Mouse (Mus musculus) ovary, postnatal 36 days (tissue): ENCODE measurements around the gene Ppp1r3a.
"Not testable (repeated sequence)": the region's sequence is repeated elsewhere in the genome, so short reads cannot be mapped to it uniquely, and the experiment has no call there.

Experiments used
- DNase-seq: peaks from one replicate; pipeline ENCODE4 v3.0.0; 2022; ENCODE audit warnings: low spot score, mixed read lengths

The Ppp1r3a gene

DNA sequence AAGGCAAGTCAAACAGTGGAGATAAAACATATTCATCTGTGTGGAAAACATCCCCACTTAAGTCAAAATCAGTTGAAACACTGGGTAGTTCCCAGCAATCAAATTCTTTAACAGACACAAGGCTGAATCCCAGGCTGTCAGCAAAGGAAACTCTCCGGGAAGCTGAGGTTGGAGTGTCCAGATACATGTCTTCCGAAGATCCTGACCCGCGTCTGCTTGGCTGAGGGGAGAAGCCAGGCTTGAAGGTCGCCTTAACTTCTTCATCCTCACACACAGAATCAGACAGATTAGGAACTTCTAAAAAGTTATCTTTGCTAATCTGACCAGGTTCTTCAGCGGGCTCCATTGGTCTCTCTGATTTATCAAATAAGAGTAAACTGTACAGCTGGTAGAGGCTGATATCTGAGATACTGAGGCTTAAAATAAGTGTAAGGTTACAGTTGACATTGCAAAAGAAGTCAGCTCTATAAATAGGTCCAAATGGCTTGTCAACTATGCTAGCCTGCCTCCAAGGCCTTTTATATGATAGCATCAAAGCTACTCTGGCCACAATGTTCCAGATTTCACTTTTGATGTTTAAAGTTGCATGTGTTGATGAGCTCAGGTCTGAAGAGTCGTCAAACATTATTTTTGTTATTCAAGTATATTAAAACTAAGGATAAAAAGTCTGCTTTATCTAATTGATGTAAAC, at the start of gene Ppp1r3a:
Gene Ppp1r3a, minus strand, starts transcription at position 374 of the 691 bp plus-strand sequence.
- DNase-seq = no peak

DNA sequence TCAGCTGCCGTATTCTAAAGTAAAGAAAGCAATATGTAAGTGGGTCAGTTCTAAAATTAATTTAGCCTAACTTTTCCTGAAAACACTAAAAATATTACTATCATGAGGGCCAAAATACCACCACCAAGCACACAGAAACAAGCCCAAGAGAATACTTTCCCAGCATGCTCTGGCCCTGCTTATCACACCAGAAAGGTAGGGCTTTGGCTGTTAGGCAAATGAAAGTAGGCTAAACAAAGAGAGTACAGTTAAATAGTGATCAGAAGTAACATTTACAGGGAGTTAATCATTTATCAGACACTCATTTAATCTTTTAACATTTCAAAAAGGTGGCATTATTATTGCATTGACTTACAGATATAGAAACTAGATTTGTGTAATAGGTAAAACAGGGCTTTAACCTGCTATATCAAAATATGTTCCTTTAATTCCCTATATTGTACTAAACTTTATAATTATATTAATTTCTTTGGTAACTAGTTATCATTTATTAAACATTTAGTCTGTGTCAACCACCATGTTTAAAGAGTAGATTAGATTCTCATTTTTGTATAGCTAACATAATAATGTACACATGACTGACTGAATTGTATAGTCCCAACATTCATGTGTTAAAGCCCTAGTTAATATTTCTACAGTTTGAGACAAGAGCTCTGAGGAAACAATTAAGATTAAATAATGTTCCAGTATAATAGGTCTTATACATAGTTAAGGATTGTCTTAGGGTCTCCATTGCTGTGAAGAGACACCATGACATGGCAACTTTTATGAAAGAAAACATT, 32.3 kb upstream of the Ppp1r3a start:
- no peak for DNase-seq

DNA sequence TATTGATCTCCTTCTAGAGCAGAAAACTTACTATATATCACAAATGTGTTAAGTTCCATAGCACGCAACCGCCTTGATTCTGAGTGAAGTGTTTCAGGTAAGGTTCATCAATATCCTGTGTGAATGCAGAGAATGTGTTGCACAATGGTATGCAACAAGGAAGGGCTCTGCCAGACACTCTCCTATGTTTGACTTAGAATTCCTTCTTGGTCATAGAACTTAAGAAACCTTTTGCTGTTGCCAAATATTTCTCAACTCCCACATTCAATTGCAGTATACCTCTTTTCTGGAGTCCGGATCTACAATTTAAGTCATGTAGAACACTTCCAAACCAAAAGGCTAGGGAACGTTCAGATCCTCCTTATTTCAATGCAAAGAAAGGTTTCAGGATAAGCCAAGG, 22.8 kb upstream of the Ppp1r3a start:
- no peak for DNase-seq

DNA sequence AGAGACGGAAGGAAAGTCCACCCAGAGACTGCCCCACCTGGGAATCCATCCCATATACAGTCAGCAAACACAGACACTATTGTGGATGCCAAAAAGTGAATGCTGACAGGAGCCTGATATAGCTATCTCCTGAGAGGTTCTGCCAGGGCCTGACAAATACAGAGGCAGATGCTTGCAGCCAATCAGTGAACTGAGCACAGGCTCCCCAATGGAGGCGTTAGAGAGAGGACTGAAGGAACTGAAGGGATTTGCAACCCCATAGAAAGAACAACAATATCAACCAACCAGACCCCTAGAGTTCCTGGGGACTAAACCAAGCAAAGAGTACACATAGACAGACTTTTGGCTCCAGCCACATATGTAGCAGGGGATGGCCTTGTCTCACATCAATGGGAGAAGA, 16.6 kb upstream of the Ppp1r3a start:
- DNase-seq = no peak

DNA sequence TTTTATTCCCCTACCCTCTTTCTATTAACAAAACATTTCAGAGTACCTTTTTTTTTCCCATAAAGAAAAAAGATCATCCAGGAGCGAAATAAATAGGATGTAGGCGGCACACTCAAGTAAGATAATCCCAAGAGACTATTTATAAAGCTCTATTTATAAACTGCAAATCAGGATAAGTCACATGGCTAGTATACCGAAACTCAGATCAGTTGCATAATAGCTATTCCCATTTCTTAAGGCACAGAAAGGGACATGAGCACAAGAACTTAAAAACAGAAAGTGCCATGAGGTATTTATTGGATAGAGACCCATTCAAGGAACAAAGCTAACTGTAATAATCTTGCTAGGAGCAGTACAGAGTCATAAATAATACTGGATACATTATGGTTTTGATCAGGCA, 2.4 kb upstream of the Ppp1r3a start:
- no peak for DNase-seq

DNA sequence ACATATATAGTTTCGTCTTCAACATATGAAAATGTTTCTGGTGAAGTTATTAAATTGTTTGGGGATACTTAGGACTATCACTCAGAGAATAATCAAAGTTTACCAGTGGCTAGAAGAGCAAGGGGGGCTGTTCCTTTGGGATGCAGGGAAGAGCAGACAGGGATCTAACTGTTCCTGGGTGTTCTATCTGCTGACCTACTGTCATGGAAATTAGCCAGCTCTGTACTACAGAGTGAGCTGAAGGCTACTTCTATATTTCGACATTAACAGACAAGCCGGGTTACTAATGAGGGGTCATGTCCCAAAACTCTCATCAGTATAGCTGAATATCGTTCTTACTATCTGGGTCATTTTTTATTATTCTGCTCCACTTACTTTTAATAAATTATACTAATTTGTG, 1.6 kb downstream of the Ppp1r3a start:
- no peak for DNase-seq

DNA sequence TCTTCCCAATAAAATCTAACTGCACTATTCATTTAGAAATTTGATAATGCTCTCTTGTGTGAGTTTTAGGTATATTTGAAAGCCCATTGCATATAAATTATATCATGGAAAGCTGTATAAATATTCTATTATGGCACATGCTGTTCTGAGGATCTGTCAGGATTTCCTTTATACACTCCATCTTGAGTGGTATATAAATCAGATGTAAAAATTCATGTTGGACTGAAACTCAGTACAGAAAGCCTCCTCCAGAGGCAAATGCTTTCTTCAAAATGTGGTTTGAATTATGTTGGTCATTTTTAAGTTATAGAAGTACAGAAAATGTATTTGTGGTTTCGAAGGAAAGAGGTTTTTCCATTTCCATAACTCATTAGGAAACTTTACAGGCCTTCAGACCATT, 2.9 kb downstream of the Ppp1r3a start:
- no peak for DNase-seq

DNA sequence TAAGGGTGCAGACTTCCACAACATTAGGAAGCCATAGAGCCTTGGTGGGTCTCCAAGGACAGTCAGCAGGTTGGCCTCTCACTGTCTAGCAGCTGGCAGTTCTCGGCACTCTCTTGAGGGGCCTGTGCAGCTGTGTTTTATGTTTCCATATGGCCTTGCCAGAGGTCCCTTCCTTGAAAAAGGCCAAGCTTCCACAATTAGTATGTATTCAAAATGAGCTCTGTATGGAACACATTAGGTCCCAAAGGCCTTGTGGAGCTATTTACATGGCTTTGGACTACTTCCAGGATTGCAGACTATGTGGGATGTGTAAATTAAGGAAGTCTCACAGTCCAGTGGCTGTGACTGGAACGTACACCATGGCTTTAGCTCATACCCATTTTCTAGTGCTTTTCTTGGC, 8.1 kb downstream of the Ppp1r3a start:
- DNase-seq = no peak

DNA sequence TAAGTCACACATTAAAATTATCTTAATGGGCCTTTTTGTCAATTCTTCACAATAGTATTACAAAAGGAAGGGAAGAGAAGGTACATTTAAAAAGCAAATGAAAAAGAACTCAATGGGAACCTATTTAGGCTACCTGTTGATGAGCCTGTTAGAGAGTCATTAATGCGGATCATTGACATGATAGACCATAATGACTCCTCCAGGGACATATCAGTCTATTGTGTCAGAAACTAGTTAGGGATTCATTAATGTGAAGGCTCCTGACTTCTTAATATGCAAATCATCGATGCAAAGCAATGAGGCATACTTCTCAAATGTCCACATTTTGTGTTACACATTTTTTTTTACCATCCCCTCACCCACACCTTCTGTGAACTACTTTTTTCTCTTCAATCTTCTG, 19.1 kb downstream of the Ppp1r3a start:
- DNase-seq = no peak

DNA sequence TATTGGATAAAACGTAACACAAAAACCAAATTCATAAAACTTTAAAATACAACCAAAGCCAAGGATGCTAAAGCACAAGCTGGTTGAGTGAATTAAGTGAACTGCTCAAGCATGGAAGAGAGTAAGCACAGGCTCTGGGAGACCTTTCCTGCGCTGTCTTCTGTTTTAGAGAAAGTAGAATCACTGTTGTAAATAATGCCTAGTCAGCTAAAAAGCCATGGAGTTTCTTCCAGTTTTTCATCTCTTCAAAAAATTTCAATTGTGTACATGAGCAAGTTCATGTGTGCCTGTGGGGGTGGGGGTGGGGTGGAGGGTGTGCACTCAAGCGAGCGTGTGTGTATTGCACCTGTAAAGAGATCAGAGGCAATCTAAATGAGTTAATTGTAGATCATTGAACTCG, 24.1 kb downstream of the Ppp1r3a start:
- DNase-seq = no peak

DNA sequence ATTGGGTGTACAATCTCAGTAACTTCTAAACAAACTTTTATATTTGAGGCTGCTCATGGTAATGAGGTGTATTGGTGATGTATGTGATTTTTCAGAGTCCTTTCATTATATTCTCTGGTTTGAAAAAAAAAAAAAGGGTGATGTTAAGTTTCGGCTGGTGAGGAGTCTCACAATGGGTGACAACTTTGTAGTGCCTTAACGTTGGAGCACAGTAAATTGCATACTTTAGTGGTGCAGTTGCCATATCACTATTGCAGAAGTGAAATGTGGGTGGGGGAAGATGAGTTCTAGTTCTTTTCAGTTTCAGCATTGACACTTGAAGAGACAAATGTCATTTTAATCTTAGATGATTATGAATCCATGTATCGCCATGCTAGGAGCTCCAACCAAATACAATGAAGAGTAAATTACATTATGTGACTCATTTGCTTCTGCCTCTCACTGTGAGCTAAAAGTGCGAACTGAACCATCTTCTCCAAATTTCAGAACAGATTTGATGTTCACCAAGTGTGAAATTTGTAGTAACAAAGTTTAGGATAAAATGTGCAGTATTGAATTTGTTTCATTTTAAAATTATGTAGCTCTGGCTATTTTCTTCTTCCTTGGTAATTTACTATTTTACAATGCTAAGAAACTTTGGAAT, 34.2 kb downstream of the Ppp1r3a start:
- no peak for DNase-seq

DNA sequence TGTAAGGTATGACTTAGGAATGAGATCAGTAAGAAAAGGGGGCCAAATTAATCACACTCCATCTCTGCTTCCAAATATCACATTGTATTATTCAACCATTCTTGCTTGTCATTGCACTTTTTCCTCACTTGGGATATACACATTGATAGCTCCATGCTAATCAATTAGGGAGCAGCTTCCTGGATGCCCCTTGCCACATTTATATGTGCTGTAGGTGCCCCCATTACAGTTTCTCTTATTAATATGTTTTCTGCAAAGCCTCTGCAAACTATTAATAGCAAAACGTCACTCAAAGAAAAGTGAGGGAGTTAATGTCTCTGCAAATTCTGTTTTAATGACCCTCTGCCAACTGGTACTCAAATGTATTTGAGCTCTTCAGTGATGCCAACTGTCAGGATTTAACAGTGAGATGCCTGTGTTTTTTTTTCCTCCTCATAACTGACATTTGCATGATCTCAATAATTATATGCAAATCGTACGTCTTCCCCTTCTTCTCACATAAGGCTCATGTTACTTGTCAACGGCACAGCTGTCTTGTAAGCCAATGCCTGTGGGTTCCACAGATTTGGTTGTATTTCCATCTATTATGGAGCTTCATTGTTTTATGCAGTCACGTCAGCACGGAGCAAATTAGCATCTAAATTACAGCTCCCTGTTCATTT, 34.8 kb downstream of the Ppp1r3a start:
- DNase-seq = no peak

DNA sequence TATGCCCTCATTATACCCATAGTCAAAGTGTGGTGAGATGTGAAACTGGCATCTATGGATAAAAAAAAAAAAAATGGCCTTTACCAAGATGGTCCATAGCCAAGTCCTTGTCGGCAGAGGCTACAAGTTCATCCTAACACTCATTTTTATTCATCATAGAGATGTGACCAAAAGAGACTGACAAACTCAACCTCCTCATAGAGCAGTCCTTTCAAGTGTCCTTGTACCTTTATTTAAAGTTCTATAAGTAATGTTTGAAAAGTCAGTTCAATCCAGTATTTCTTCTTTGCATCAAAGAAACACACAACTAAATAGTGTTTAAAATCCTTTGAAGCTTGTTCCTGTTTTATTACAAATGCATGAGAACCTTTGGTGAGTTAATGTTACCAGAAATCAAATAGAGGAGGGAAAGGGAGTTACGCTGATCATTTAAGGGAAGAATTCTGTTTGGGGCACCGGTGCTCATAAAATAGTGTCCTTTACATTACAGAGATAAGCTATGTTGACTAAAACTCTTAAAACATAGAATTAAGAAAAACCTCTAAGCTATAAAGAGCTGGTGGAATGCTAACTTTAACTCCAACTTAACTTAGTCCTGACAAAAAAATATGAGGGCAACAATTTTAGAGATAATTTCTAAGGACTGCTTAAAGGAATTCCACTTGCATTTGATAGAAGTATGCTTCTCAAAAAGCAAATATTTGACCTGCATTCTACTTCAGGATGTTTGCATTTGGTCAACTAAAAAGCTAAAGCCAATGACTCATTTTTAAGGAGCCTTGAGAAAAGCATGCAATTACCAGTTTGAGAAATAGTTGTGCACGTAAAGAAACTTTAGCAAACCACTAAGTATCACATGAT, 39.7 kb downstream of the Ppp1r3a start:
- DNase-seq = no peak

DNA sequence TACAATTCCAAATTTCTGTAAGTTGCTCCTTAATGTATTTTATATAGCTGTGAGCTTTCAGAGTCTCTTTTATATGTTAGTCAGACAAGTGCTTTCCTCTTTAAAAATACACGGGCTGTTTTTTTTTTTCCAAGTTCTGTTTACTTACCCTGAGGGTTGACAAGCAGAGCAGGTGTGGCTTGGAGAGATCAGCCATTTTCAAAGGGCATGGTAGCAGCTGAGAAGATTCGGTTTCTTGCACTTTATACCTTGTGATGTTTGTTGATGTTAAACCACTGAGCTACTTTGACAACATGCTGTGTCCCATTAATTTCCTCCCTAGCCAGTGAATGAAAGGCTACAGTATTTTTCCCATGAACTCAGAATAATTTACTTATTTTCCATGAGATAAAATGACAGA, 42.9 kb downstream of the Ppp1r3a start:
- no peak for DNase-seq

DNA sequence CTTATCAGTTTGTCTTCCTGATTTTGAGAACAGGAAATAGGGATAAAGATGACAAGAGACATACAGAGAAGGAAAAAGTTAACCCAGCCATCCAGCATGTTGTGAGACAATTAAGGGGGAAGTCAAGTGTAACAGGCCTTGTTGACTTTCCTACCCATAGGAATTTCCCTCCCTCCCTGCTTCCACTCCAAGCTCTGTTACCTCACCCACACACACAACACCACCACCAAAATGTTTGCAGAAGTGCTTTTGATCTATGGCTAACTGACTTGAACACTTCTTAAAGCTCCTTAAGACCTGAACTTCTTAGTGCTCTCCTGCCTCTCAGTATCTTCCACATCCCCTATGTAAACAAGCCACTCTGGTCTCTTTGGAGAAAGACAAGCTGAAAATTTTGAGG, 55.0 kb downstream of the Ppp1r3a start:
- DNase-seq = no peak

DNA sequence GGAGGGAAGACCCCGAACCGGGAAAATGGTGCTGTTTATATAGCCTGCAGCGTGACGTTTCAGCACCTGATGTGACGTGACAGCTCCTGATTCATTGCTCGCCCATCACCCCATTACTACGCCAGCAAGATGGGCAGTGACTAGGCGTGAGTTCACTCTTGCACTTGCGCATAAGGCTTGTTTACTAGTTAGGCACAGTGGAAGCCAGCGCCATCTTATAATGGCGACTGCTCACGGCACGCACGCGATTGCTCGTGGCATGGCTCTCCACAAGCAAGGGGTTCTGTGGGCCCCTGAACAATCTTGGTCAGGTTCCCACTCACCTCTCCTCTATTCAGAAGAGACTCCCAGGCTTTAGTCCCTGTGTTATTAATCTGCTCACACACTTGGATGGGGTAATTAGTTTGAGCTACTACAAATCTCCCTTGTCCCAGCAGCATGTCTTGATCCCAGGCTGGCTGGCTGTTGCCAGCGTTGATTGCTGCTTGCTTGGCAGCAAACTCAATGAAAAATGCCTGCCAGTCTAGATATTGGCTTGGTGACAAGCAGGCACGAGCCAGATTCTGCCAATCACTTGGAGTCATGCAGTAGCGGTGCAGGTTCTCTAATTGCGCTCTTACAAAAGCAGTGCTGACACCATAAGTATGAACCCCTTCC, 75.7 kb downstream of the Ppp1r3a start:
- DNase-seq = not testable (repeated sequence)

DNA sequence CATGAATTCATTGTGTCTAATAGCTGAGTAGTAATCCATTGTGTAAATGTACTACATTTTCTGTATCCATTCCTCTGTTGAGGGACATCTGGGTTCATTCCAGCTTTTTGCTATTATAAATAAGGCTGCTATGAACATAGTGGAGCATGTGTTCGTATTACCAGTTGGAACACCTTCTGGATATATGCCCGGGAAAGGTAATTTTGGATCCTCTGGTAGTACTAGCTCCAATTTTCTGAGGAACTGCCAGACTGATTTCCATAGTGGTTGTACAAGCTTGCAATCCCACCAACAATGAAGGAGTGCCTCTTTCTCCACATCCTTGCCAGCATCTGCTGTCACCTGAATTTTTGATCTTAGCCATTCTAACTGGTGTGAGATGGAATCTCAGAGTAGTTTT, 86.1 kb downstream of the Ppp1r3a start:
- DNase-seq = not testable (repeated sequence)

DNA sequence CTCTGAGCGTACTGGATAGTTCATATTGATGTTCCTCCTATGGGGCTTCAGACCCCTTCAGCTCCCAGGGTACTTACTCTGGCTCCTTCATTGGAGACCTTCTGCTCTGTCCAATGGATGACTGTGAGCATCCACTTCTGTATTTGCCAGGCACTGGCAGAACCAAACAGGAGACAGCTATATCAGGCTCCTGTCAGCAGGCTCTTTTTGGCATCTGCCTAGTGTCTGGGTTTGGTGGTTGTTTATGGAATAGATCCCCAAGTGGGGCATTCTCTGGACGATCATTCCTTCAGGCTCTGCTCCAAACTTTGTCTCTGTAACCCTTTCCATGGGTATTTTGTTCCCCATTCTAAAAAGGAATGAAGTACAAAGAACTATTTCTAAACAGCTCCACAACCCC, 87.4 kb downstream of the Ppp1r3a start:
- DNase-seq = not testable (repeated sequence)
